Mouse (Mus musculus) heart, adult 11 months (tissue): ENCODE data around the gene Olfr1537.

ENCODE experiments used
- DNase-seq: peaks from one replicate; pipeline ENCODE4 v3.0.0; 2022

Gene Olfr1537

GRCm38 (mm10) chr9:39249894-39250293 is at the start of gene Olfr1537:
TSS of gene Olfr1537 (minus strand) at chr9:39249994.
- no peak for DNase-seq

- no peak for DNase-seq
These were observed 37.3 kb upstream of the Olfr1537 start for GRCm38 (mm10) chr9:39287136-39287535.

- DNase-seq, result no peak
These were observed 26.9 kb upstream of the Olfr1537 start, which contains the start of gene Olfr945 for GRCm38 (mm10) chr9:39276718-39277117. TSS of gene Olfr945 (minus strand) at chr9:39276818.

- no peak for DNase-seq
These were observed 48.2 kb downstream of the Olfr1537 start, which contains the start of gene Olfr944 for GRCm38 (mm10) chr9:39201620-39202019. TSS of gene Olfr944 (plus strand) at chr9:39201920.
